ENCODE assay signal across 13 mouse cellular contexts in the genomic region with DNA sequence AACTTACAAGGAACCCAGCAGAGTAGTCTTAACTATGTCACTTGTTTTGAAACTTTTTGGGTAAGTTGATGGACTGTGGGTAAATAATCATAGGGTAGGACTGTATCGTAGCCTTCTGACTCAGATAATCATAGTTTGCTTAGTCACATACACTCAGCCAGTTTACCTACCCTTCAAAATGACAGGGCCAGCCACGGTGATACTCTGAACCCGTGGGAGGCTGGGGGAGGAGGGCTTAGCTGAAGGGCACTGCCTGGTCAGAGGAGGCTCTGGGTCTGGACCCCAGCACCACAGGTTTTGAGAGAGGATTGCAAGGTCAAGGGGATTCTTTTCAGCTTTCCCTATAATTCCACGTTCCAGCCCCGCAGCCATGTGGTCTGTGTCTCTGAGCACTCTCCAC.
"Had no signal": no experiment of that assay in that cellular context is flagged by ENCODE, and none has a peak within 500 bp of the region (broad histone marks: within the 10 kb centered on the region; RNA-seq: fewer than 3 reads in every experiment).

No protein-coding gene starts in this region.

- H3K4me1 ChIP-seq: limb, embryonic 12.5 days; midbrain, embryonic 12.5 days had no signal

- ATAC-seq: inflammation-experienced regulatory T-cells, adult 6 months; intestine, postnatal 0 days; midbrain, embryonic 16.5 days had no signal

- H3K9me3 ChIP-seq: limb, embryonic 12.5 days; midbrain, embryonic 12.5 days had no signal

- H3K4me3 ChIP-seq: limb, embryonic 12.5 days; midbrain, embryonic 12.5 days had no signal

- DNase-seq: kidney, adult 8-10 months; kidney, postnatal 36 days; layer of hippocampus, adult 9-11 months; lung, adult 18-20 months; right cerebral cortex, postnatal 14 days; thymus, adult 2 months; thymus, postnatal 25 days had no signal

- H3K27me3 ChIP-seq: limb, embryonic 12.5 days; midbrain, embryonic 12.5 days had no signal

- H3K4me2 ChIP-seq: limb, embryonic 12.5 days; midbrain, embryonic 12.5 days had no signal

- H3K27ac ChIP-seq: kidney, postnatal 0 days; limb, embryonic 12.5 days; midbrain, embryonic 12.5 days had no signal

- H3K9ac ChIP-seq: limb, embryonic 12.5 days; midbrain, embryonic 12.5 days had no signal
